ENCODE assay signal across 8 mouse cellular contexts in genomic region chr9:107587833-107588639, GRCm38 (mm10). TPM values are rescaled to one million over a fixed set of nuclear protein-coding genes. Genes with fewer than 3 reads are reported as not detected.
DNase-seq lines count a peak whose midpoint lies in the region; ATAC-seq and TF ChIP-seq lines count a peak whose summit lies in the region.

No protein-coding gene starts in this region.

- H3K9me3 ChIP-seq in embryonic facial prominence, embryonic 11.5 days (replicated peaks; ENCODE audit: control insufficient read depth, low read length), result no peaks in the 10 kb centered on the region
- no peaks in the 10 kb centered on the region for H3K9me3 ChIP-seq in hindbrain, embryonic 14.5 days (ENCODE audit: control insufficient read depth, low read length)
- no peaks in the 10 kb centered on the region for H3K9me3 ChIP-seq in liver, embryonic 15.5 days (replicated peaks)

- 5% methylated on average over 33 of the region's 33 CpGs for WGBS in embryonic facial prominence, embryonic 11.5 days
- WGBS in hindbrain, embryonic 14.5 days, result 5% methylated on average over 33 of the region's 33 CpGs
- WGBS in liver, embryonic 15.5 days (ENCODE audit: insufficient replicate concordance), result 2% methylated on average over 33 of the region's 33 CpGs

- no peak for ATAC-seq in embryonic facial prominence, embryonic 11.5 days (replicated peaks; ENCODE audit: insufficient number of reproducible peaks, low FRiP score, low TSS enrichment, low read depth)
- ATAC-seq in hindbrain, embryonic 14.5 days (ENCODE audit: low FRiP score), result peak; percentile 42
- ATAC-seq in liver, embryonic 15.5 days (ENCODE audit: insufficient read depth), result peak; percentile 10

- H3K4me3 ChIP-seq in C2C12 (ENCODE audit: insufficient read depth, poor library complexity, severe bottlenecking), result peak overlapping the region; percentile 70
- peak overlapping the region; percentile 45 for H3K4me3 ChIP-seq in embryonic facial prominence, embryonic 11.5 days (ENCODE audit: low read depth, low read length)
- peak overlapping the region; percentile 59 for H3K4me3 ChIP-seq in hindbrain, embryonic 14.5 days (replicated peaks; ENCODE audit: low read length)
- H3K4me3 ChIP-seq in liver, embryonic 15.5 days (replicated peaks), result peak overlapping the region; percentile 78

- H3K27ac ChIP-seq in embryonic facial prominence, embryonic 11.5 days (replicated peaks; ENCODE audit: low read depth, low read length), result no peak overlapping the region
- no peak overlapping the region for H3K27ac ChIP-seq in hindbrain, embryonic 14.5 days
- H3K27ac ChIP-seq in liver, embryonic 15.5 days (replicated peaks), result peak overlapping the region; percentile 96

- peak; percentile 61 for DNase-seq in cerebellum, adult 11 months
- DNase-seq in cerebellum, adult 9-11 months, result no peak
- DNase-seq in embryonic facial prominence, embryonic 11.5 days (ENCODE audit: low spot score), result peak; percentile 64
- DNase-seq in hindbrain, embryonic 14.5 days (ENCODE audit: low spot score), result peak; percentile 41
- peak; percentile 65 for DNase-seq in skeletal muscle tissue, adult 2 months (ENCODE audit: low read depth, low spot score)
- DNase-seq in cerebellum, adult 9-10 months, result no peak

- TF ChIP-seq CTCF in C2C12 (IDR thresholded peaks at IDR 0.05; ENCODE audit: control insufficient read depth, insufficient read depth, insufficient read length), result no peak

- peaks cover 35% of the 10 kb centered on the region for H3K79me2 ChIP-seq in C2C12 (ENCODE audit: control insufficient read depth, insufficient read depth)

- peak overlapping the region; percentile 56 for H3K4me2 ChIP-seq in embryonic facial prominence, embryonic 11.5 days (ENCODE audit: low read depth, low read length)
- H3K4me2 ChIP-seq in hindbrain, embryonic 14.5 days (replicated peaks), result peak overlapping the region; percentile 90
- H3K4me2 ChIP-seq in liver, embryonic 15.5 days, result peak overlapping the region; percentile 82

- peak overlapping the region; percentile 82 for H3ac ChIP-seq in C2C12 (ENCODE audit: control insufficient read depth, insufficient read length, low read depth)

- H3K36me3 ChIP-seq in C2C12 (ENCODE audit: control insufficient read depth, insufficient read depth), result peaks cover 28% of the 10 kb centered on the region
- H3K36me3 ChIP-seq in embryonic facial prominence, embryonic 11.5 days (replicated peaks; ENCODE audit: control insufficient read depth, insufficient read depth, low read depth, low read length), result peaks cover 8% of the 10 kb centered on the region
- peaks cover 28% of the 10 kb centered on the region for H3K36me3 ChIP-seq in hindbrain, embryonic 14.5 days (replicated peaks; ENCODE audit: control insufficient read depth, insufficient read depth)
- peaks cover 60% of the 10 kb centered on the region for H3K36me3 ChIP-seq in liver, embryonic 15.5 days (replicated peaks)

- no peaks in the 10 kb centered on the region for H3K27me3 ChIP-seq in C2C12 (ENCODE audit: control insufficient read depth, insufficient read depth, insufficient read length)
- H3K27me3 ChIP-seq in embryonic facial prominence, embryonic 11.5 days (ENCODE audit: control insufficient read depth, insufficient read depth, low read length), result no peaks in the 10 kb centered on the region
- no peaks in the 10 kb centered on the region for H3K27me3 ChIP-seq in hindbrain, embryonic 14.5 days (ENCODE audit: control insufficient read depth, insufficient read depth, low read length)
- no peaks in the 10 kb centered on the region for H3K27me3 ChIP-seq in liver, embryonic 15.5 days

- H3K79me3 ChIP-seq in C2C12 (ENCODE audit: low read depth), result peaks cover 21% of the 10 kb centered on the region

- H3K9ac ChIP-seq in embryonic facial prominence, embryonic 11.5 days (replicated peaks; ENCODE audit: low read length), result peak overlapping the region; percentile 22
- peak overlapping the region; percentile 51 for H3K9ac ChIP-seq in hindbrain, embryonic 14.5 days
- peak overlapping the region; percentile 83 for H3K9ac ChIP-seq in liver, embryonic 15.5 days

- H3K4me1 ChIP-seq in embryonic facial prominence, embryonic 11.5 days (ENCODE audit: control insufficient read depth, insufficient read depth, low read length), result peaks cover 3% of the 10 kb centered on the region
- H3K4me1 ChIP-seq in hindbrain, embryonic 14.5 days (replicated peaks; ENCODE audit: control insufficient read depth, insufficient read depth, low read length), result peaks cover 9% of the 10 kb centered on the region
- H3K4me1 ChIP-seq in liver, embryonic 15.5 days (replicated peaks), result peaks cover 75% of the 10 kb centered on the region

TF ChIP-seq in C2C12, 6 proteins besides CTCF, POLR2A, EP300 and RAD21:
- TF ChIP-seq CEBPB (IDR thresholded peaks at IDR 0.05; ENCODE audit: low read depth) (no peak), USF1 (IDR thresholded peaks at IDR 0.05; ENCODE audit: low read depth) (peak; percentile 62), FOSL1 (IDR thresholded peaks at IDR 0.05; ENCODE audit: insufficient read depth, low read length, poor library complexity, severe bottlenecking) (no peak), MYOD1 (IDR thresholded peaks at IDR 0.05; ENCODE audit: control insufficient read depth, insufficient read length, low read depth) (no peak), MAX (IDR thresholded peaks at IDR 0.05) (peak; percentile 97), MYOG (IDR thresholded peaks at IDR 0.05; ENCODE audit: control insufficient read depth, extremely low read depth, insufficient read length) (no peak)

RNA-seq across cellular contexts. Expression of gene Ifrd2, which starts 0.6 kb away (rescaled TPM):
- 71.7 TPM for polyA plus RNA-seq in C2C12 (2012; fragmentation: generic; extraction: Trizol)
- 42.3 and 42.9 TPM in 2 replicates for polyA plus RNA-seq in embryonic facial prominence, embryonic 11.5 days (2014; fragmentation: Nextera tagmentation; extraction: Ambion mirVana)
- polyA plus RNA-seq in hindbrain, embryonic 14.5 days (2014; fragmentation: Nextera tagmentation; extraction: Ambion mirVana), result 11.2 and 16.5 TPM in 2 replicates
- 161 and 198 TPM in 2 replicates for polyA plus RNA-seq in liver, embryonic 15.5 days (2015; fragmentation: Nextera tagmentation; extraction: Ambion mirVana)

RNA-seq across cellular contexts. Expression of gene Hyal3, which starts 7.4 kb away (rescaled TPM):
- 0.28 TPM for polyA plus RNA-seq in C2C12 (2012; fragmentation: generic; extraction: Trizol)
- 0.66 TPM in 2 replicates for polyA plus RNA-seq in embryonic facial prominence, embryonic 11.5 days (2014; fragmentation: Nextera tagmentation; extraction: Ambion mirVana)
- 0.96 and 1.2 TPM in 2 replicates for polyA plus RNA-seq in hindbrain, embryonic 14.5 days (2014; fragmentation: Nextera tagmentation; extraction: Ambion mirVana)
- 0.64 TPM in 2 replicates for polyA plus RNA-seq in liver, embryonic 15.5 days (2015; fragmentation: Nextera tagmentation; extraction: Ambion mirVana)

RNA-seq across cellular contexts. Expression of gene Naa80, which starts 9.3 kb away (rescaled TPM):
- polyA plus RNA-seq in C2C12 (2012; fragmentation: generic; extraction: Trizol), result 8.2 TPM
- polyA plus RNA-seq in embryonic facial prominence, embryonic 11.5 days (2014; fragmentation: Nextera tagmentation; extraction: Ambion mirVana), result 11.8 and 14.2 TPM in 2 replicates
- 14.4 and 16.4 TPM in 2 replicates for polyA plus RNA-seq in hindbrain, embryonic 14.5 days (2014; fragmentation: Nextera tagmentation; extraction: Ambion mirVana)
- polyA plus RNA-seq in liver, embryonic 15.5 days (2015; fragmentation: Nextera tagmentation; extraction: Ambion mirVana), result 12.3 and 12.8 TPM in 2 replicates

RNA-seq across cellular contexts. Expression of gene Hyal1, which starts 11.3 kb away (rescaled TPM):
- polyA plus RNA-seq in C2C12 (2012; fragmentation: generic; extraction: Trizol), result 1.2 TPM
- polyA plus RNA-seq in embryonic facial prominence, embryonic 11.5 days (2014; fragmentation: Nextera tagmentation; extraction: Ambion mirVana), result 5.3 and 7.3 TPM in 2 replicates
- 3.1 and 4.9 TPM in 2 replicates for polyA plus RNA-seq in hindbrain, embryonic 14.5 days (2014; fragmentation: Nextera tagmentation; extraction: Ambion mirVana)
- polyA plus RNA-seq in liver, embryonic 15.5 days (2015; fragmentation: Nextera tagmentation; extraction: Ambion mirVana), result 3.2 and 4.2 TPM in 2 replicates

RNA-seq across cellular contexts. Expression of gene Hyal2, which starts 20.3 kb away (rescaled TPM):
- 59.7 TPM for polyA plus RNA-seq in C2C12 (2012; fragmentation: generic; extraction: Trizol)
- polyA plus RNA-seq in embryonic facial prominence, embryonic 11.5 days (2014; fragmentation: Nextera tagmentation; extraction: Ambion mirVana), result 138 and 150 TPM in 2 replicates
- polyA plus RNA-seq in hindbrain, embryonic 14.5 days (2014; fragmentation: Nextera tagmentation; extraction: Ambion mirVana), result 71.7 and 76.6 TPM in 2 replicates
- polyA plus RNA-seq in liver, embryonic 15.5 days (2015; fragmentation: Nextera tagmentation; extraction: Ambion mirVana), result 48.8 and 56.3 TPM in 2 replicates

Comparison
In these comparisons a context has a peak if more than half of its experiments do, and no peak if none do; other contexts are left out.
1. DNase-seq: peak in cerebellum, adult 11 months (single experiment), embryonic facial prominence, embryonic 11.5 days (single experiment), hindbrain, embryonic 14.5 days (single experiment) and skeletal muscle tissue, adult 2 months (single experiment); none in cerebellum, adult 9-11 months (single experiment) and cerebellum, adult 9-10 months (single experiment).
2. H3K9ac ChIP-seq: peak in every context shown above with its lines; median percentile 83 in liver, embryonic 15.5 days; 51 in hindbrain, embryonic 14.5 days; 22 in embryonic facial prominence, embryonic 11.5 days.
3. Peak in every context shown above with its lines, with median percentiles within 50 percentile points of each other: H3K4me3 ChIP-seq and H3K4me2 ChIP-seq.